Mouse (Mus musculus): Measurements from ENCODE around the gene Cenpb.
A peak's percentile ranks its signal among the peaks of the same experiment; 100 is the strongest.

DNA sequence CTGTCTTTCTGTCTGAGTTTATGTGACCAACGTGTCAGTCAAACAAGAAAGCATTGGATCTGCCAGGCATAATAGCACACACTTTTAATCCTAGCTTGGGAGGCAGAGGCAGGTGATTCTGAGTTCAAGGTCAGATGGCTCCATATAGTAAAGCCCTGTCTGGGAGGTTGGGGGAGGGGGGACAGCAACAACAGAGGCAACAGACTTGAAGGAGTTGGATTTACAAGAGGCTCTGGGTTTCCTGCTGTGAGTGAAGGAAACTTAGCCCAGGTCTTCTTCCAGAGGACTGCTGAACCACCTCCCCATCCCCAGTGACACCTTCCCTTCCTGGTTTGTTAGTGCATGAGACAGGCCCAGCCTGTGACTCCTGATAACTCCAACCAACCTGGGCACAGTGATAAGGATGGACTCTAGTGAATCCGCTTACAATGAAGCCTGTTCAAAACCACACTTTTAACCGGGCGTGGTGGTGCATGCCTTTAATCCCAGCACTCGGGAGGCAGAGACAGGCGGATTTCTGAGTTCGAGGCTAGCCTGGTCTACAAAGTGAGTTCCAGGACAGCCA is 27.6 kb downstream of the Cenpb start:
- TF ChIP-seq CTCF (IDR thresholded peaks at IDR 0.05; ENCODE audit: low read depth) (no peak), EP300 (IDR thresholded peaks at IDR 0.05; ENCODE audit: low read depth) (peak; percentile 87)
